Mouse (Mus musculus): ENCODE results near the gene Cmtm8.

DNA sequence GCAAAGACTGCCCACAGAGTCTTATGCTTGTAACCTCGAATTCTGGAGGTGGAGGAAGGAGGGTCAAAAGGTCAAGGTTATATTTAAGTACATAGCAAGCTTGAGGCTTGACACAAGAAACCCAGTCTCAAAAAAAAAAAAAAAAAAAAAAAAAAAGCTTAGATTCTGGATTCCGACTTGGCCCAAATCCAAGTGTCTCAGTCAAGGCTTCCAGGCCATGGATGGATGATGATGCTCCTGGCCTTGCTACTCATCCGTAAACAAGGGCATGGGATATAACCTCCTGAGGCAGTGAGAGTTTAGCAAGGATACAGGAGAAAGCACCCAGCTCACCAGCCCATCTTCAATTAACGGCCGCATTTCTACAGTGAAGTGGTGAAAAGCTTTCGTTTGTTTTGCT is 69.3 kb downstream of the Cmtm8 start:
- TF ChIP-seq CTCF (conservative IDR thresholded peaks at IDR 0.05; ENCODE audit: insufficient read depth, insufficient read length, low read depth, low read length) (no peak), POLR2A (IDR thresholded peaks at IDR 0.05; ENCODE audit: low read depth, low read length) (no peak)

All from kidney, adult 2 months (tissue).